Mouse (Mus musculus): ENCODE results near the gene Rpl4.

GRCm38 (mm10) chr9:64202866-64203265 is 29.7 kb downstream of the Rpl4 start:
- no peak for TF ChIP-seq CTCF (IDR thresholded peaks at IDR 0.05; ENCODE audit: low read depth)
- no peak for TF ChIP-seq EP300 (optimal IDR thresholded peaks at IDR 0.05)

Data from stomach, postnatal 0 days (tissue).